Mouse (Mus musculus): ENCODE measurements around the gene Gpr152.

- TF ChIP-seq CTCF (IDR thresholded peaks at IDR 0.05; ENCODE audit: borderline replicate concordance, insufficient read depth, low read depth, low read length) (no peak), POLR2A (IDR thresholded peaks at IDR 0.05; ENCODE audit: borderline replicate concordance, insufficient read depth, low read length) (no peak)
These were observed 30.2 kb downstream of the Gpr152 start for GRCm38 (mm10) chr19:4169810-4170209.
